Mouse (Mus musculus) granulocyte monocyte progenitor cell, adult 5-6 weeks (primary cell): ENCODE results near the gene Cd96. TPM values are rescaled to one million over a fixed set of nuclear protein-coding genes. Genes with fewer than 3 reads are reported as not detected.

Experiments
- ATAC-seq: replicated peaks from 2 replicates; pipeline ENCODE4 v1.8.0; 2016; ENCODE audit warnings: mild to moderate bottlenecking, moderate TSS enrichment, inconsistent platforms; ENCODE audit not compliant: poor library complexity, severe bottlenecking
- total RNA-seq, 2 experiments: library from RNA; stranded (forward) in 1 of 2; stranded (reverse) in 1 of 2; fragments of 200-712, 200-1000 nt in 1 of 2; fragments of >200 nt in 1 of 2; fragmentation: Nextera tagmentation in 1 of 2; gene quantifications; 2 replicates each; pipeline ENCODE4 v1.2.3; 2014 to 2017

Cd96 gene
- total RNA-seq (2014; fragmentation: Nextera tagmentation) (0.92 TPM in 1 of 2 replicates, not detected in the other), total RNA-seq (2017) (1.1 and 2.3 TPM in 2 replicates)

- peak; percentile 52; the same call in 1 of the 2 replicates for ATAC-seq
Measured at GRCm38 (mm10) chr16:46120020-46120419, at the start of gene Cd96. TSS of gene Cd96 (minus strand) at chr16:46120251.

- ATAC-seq = no peak
Measured at GRCm38 (mm10) chr16:46166971-46167370, 46.9 kb upstream of the Cd96 start.

GRCm38 (mm10) chr16:46165305-46165704, 45.3 kb upstream of the Cd96 start:
- no peak for ATAC-seq

GRCm38 (mm10) chr16:46154832-46155231, 34.8 kb upstream of the Cd96 start, which contains the start of gene Gm4737:
TSS of gene Gm4737 (minus strand) at chr16:46155077.
- peak; percentile 53; the same call in 1 of the 2 replicates for ATAC-seq

GRCm38 (mm10) chr16:46151141-46151540, 31.1 kb upstream of the Cd96 start:
- ATAC-seq = no peak

- peak; percentile 70 for ATAC-seq
Measured at GRCm38 (mm10) chr16:46148661-46149341, 28.8 kb upstream of the Cd96 start.

GRCm38 (mm10) chr16:46146962-46147361, 26.9 kb upstream of the Cd96 start:
- ATAC-seq = no peak

- ATAC-seq = no peak
Measured at GRCm38 (mm10) chr16:46122238-46122637, 2.2 kb upstream of the Cd96 start.

GRCm38 (mm10) chr16:46121420-46121819, 1.4 kb upstream of the Cd96 start:
- peak; percentile 52; the same call in 1 of the 2 replicates for ATAC-seq

GRCm38 (mm10) chr16:46120607-46121006, 556 bp upstream of the Cd96 start:
- ATAC-seq = peak; percentile 53

- ATAC-seq = no peak
Measured at GRCm38 (mm10) chr16:46117645-46118044, 2.4 kb downstream of the Cd96 start.

GRCm38 (mm10) chr16:46114727-46115126, 5.3 kb downstream of the Cd96 start:
- no peak for ATAC-seq

- ATAC-seq = no peak
Measured at GRCm38 (mm10) chr16:46109536-46109935, 10.5 kb downstream of the Cd96 start.

GRCm38 (mm10) chr16:46107431-46107830, 12.6 kb downstream of the Cd96 start:
- ATAC-seq = no peak

GRCm38 (mm10) chr16:46104491-46104890, 15.6 kb downstream of the Cd96 start:
- ATAC-seq = no peak

- ATAC-seq = peak; percentile 69
Measured at GRCm38 (mm10) chr16:46101748-46102147, 18.3 kb downstream of the Cd96 start.

- ATAC-seq = no peak
Measured at GRCm38 (mm10) chr16:46100286-46100685, 19.8 kb downstream of the Cd96 start.

- no peak for ATAC-seq
Measured at GRCm38 (mm10) chr16:46097421-46097820, 22.6 kb downstream of the Cd96 start.

- no peak for ATAC-seq
Measured at GRCm38 (mm10) chr16:46094478-46094877, 25.6 kb downstream of the Cd96 start.

GRCm38 (mm10) chr16:46092935-46093334, 27.1 kb downstream of the Cd96 start:
- no peak for ATAC-seq

GRCm38 (mm10) chr16:46086874-46087473, 33.1 kb downstream of the Cd96 start:
- no peak for ATAC-seq

GRCm38 (mm10) chr16:46068000-46068399, 52.1 kb downstream of the Cd96 start:
- ATAC-seq = no peak
